Mouse (Mus musculus): Measurements from ENCODE around the gene Fgf15. TPM values are rescaled to one million over a fixed set of nuclear protein-coding genes. Genes with fewer than 3 reads are reported as not detected.

The Fgf15 gene
- total and polyA plus RNA-seq, 3 experiments: not detected

GRCm38 (mm10) chr7:144891863-144892262 lies 4.5 kb upstream of the Fgf15 start:
- TF ChIP-seq EP300 (IDR thresholded peaks at IDR 0.05; ENCODE audit: insufficient read depth, low read depth, low read length) (no peak), POLR2A (IDR thresholded peaks at IDR 0.05; ENCODE audit: insufficient read depth, low read depth, low read length) (no peak), CTCF (IDR thresholded peaks at IDR 0.05) (no peak)
- H3K4me1 ChIP-seq (ENCODE audit: control insufficient read depth, insufficient read depth, low read length): no peaks in the 10 kb centered on the region
- no peak for DNase-seq
- WGBS: 73% methylated on average over 2 of the region's 2 CpGs
- H3K4me3 ChIP-seq: no peak overlapping the region
- intact Hi-C loops (cut with DNase I): loop anchor here (5.0 kb wide), 1 partner anchor 110 kb away; no protein-coding TSS in a partner anchor
- H3K27me3 ChIP-seq (ENCODE audit: control insufficient read depth, insufficient read depth, low read length): 0 out of 2 replicates have a peak, but pooled peaks cover 5% of the 10 kb centered on the region
- no peaks in the 10 kb centered on the region for H3K36me3 ChIP-seq (ENCODE audit: control insufficient read depth, insufficient read depth, low read length)
- no peak overlapping the region for H3K9ac ChIP-seq (ENCODE audit: low read depth, low read length)
- H3K27ac ChIP-seq: no peak overlapping the region
- H3K79me2 ChIP-seq (replicated peaks; ENCODE audit: control insufficient read depth, insufficient read depth, low read length): no peaks in the 10 kb centered on the region

GRCm38 (mm10) chr7:144892322-144892721 lies 4.0 kb upstream of the Fgf15 start:
- Histone ChIP-seq H3K4me1 (ENCODE audit: control insufficient read depth, insufficient read depth, low read length) (no peaks in the 10 kb centered on the region), H3K27me3 (ENCODE audit: control insufficient read depth, insufficient read depth, low read length) (0 out of 2 replicates have a peak, but pooled peaks cover 7% of the 10 kb centered on the region), H3K27ac (no peak overlapping the region), H3K9ac (ENCODE audit: low read depth, low read length) (no peak overlapping the region), H3K36me3 (ENCODE audit: control insufficient read depth, insufficient read depth, low read length) (no peaks in the 10 kb centered on the region), H3K79me2 (replicated peaks; ENCODE audit: control insufficient read depth, insufficient read depth, low read length) (no peaks in the 10 kb centered on the region), H3K4me3 (no peak overlapping the region)
- DNase-seq: no peak
- intact Hi-C loops (cut with DNase I): loop anchor here (5.0 kb wide), 1 partner anchor 110 kb away; no protein-coding TSS in a partner anchor
- no peak for TF ChIP-seq EP300 (IDR thresholded peaks at IDR 0.05; ENCODE audit: insufficient read depth, low read depth, low read length)
- no peak for TF ChIP-seq POLR2A (IDR thresholded peaks at IDR 0.05; ENCODE audit: insufficient read depth, low read depth, low read length)
- TF ChIP-seq CTCF (IDR thresholded peaks at IDR 0.05): no peak
- 58% methylated on average over 6 of the region's 6 CpGs for WGBS

- H3K27me3 ChIP-seq (ENCODE audit: control insufficient read depth, insufficient read depth, low read length): 0 out of 2 replicates have a peak, but pooled peaks cover 7% of the 10 kb centered on the region
- H3K4me3 ChIP-seq: no peak overlapping the region
- no peaks in the 10 kb centered on the region for H3K36me3 ChIP-seq (ENCODE audit: control insufficient read depth, insufficient read depth, low read length)
- no peaks in the 10 kb centered on the region for H3K4me1 ChIP-seq (ENCODE audit: control insufficient read depth, insufficient read depth, low read length)
- intact Hi-C loops (cut with DNase I): loop anchor here (1.0 to 5.0 kb wide), 4 partner anchors 47 to 308 kb away; partner anchors contain the start of gene Fgf4
- 12% methylated on average over 5 of the region's 5 CpGs for WGBS
- H3K79me2 ChIP-seq (replicated peaks; ENCODE audit: control insufficient read depth, insufficient read depth, low read length): no peaks in the 10 kb centered on the region
- H3K27ac ChIP-seq: no peak overlapping the region
- TF ChIP-seq POLR2A (IDR thresholded peaks at IDR 0.05; ENCODE audit: insufficient read depth, low read depth, low read length): no peak
- TF ChIP-seq CTCF (IDR thresholded peaks at IDR 0.05): peak; percentile 70
- TF ChIP-seq EP300 (IDR thresholded peaks at IDR 0.05; ENCODE audit: insufficient read depth, low read depth, low read length): no peak
- H3K9ac ChIP-seq (ENCODE audit: low read depth, low read length): no peak overlapping the region
- DNase-seq: peak in 1 of 2 experiments; percentile 27
These were observed 2.1 kb upstream of the Fgf15 start for GRCm38 (mm10) chr7:144894191-144894590.

DNA sequence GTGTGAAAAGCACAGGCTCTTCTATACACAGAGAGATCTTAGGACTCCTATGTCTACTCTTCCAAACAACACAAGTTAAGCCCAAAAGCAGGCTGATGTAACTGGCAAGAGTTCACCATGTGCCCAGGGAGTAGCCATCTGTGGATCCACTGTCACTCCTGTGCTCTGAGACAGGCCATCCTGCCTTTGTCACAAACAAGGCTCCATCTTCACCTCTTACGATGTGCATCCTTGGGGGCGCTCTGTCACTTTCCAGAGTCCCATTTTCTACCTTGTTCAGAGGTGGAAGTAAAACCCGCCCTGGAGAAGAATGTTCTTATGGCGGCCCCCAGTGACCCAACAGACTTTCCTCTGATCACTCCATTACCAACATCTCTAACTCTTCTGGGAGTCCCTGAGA lies 1.6 kb upstream of the Fgf15 start:
- no peak overlapping the region for H3K4me3 ChIP-seq
- no peaks in the 10 kb centered on the region for H3K36me3 ChIP-seq (ENCODE audit: control insufficient read depth, insufficient read depth, low read length)
- no peak for DNase-seq
- H3K27ac ChIP-seq: no peak overlapping the region
- WGBS: 8% methylated on average over 4 of the region's 4 CpGs
- H3K27me3 ChIP-seq (ENCODE audit: control insufficient read depth, insufficient read depth, low read length): 0 out of 2 replicates have a peak, but pooled peaks cover 7% of the 10 kb centered on the region
- no peaks in the 10 kb centered on the region for H3K79me2 ChIP-seq (replicated peaks; ENCODE audit: control insufficient read depth, insufficient read depth, low read length)
- TF ChIP-seq EP300 (IDR thresholded peaks at IDR 0.05; ENCODE audit: insufficient read depth, low read depth, low read length) (no peak), POLR2A (IDR thresholded peaks at IDR 0.05; ENCODE audit: insufficient read depth, low read depth, low read length) (no peak), CTCF (IDR thresholded peaks at IDR 0.05) (no peak)
- intact Hi-C loops (cut with DNase I): loop anchor here (1.0 to 5.0 kb wide), 4 partner anchors 48 to 308 kb away; partner anchors contain the start of gene Fgf4
- no peaks in the 10 kb centered on the region for H3K4me1 ChIP-seq (ENCODE audit: control insufficient read depth, insufficient read depth, low read length)
- no peak overlapping the region for H3K9ac ChIP-seq (ENCODE audit: low read depth, low read length)

- Histone ChIP-seq H3K4me1 (ENCODE audit: control insufficient read depth, insufficient read depth, low read length) (no peaks in the 10 kb centered on the region), H3K9ac (ENCODE audit: low read depth, low read length) (peak overlapping the region; percentile 41; the same call in 1 of the 2 replicates), H3K36me3 (ENCODE audit: control insufficient read depth, insufficient read depth, low read length) (no peaks in the 10 kb centered on the region), H3K27ac (no peak overlapping the region), H3K79me2 (replicated peaks; ENCODE audit: control insufficient read depth, insufficient read depth, low read length) (no peaks in the 10 kb centered on the region), H3K4me3 (peak overlapping the region; percentile 52), H3K27me3 (ENCODE audit: control insufficient read depth, insufficient read depth, low read length) (0 out of 2 replicates have a peak, but pooled peaks cover 7% of the 10 kb centered on the region)
- TF ChIP-seq CTCF (IDR thresholded peaks at IDR 0.05) (peak; percentile 84), EP300 (IDR thresholded peaks at IDR 0.05; ENCODE audit: insufficient read depth, low read depth, low read length) (no peak)
- 2% methylated on average over 37 of the region's 37 CpGs for WGBS
- intact Hi-C loops (cut with DNase I): loop anchor here (2.0 kb wide), 1 partner anchor 49 kb away; the partner anchor contains the start of gene Fgf4
- peak; percentile 66 to 80 for DNase-seq
These were observed 823 bp upstream of the Fgf15 start for GRCm38 (mm10) chr7:144895305-144896111.

DNA sequence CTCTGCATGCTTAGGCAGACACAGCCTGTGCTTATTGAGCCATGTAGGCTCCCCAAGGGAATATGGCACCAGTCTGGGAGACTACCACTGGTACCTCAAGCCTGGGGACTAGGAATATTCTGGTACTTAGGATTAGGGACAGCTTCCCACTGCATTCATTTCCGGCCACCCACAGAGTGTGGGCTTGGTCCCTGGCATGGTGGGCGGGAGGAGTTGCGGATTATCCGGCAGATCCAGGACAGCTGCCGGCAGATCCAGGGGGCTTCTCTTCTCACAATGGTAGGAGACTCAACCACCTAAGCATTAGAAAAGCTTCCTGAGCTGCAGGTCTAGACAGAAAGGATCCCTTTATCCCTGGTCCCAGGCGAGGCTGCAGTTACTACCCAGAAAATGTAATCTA lies 2.2 kb downstream of the Fgf15 start:
- 67% methylated on average over 6 of the region's 6 CpGs for WGBS
- 0 out of 2 replicates have a peak, but pooled peaks cover 7% of the 10 kb centered on the region for H3K27me3 ChIP-seq (ENCODE audit: control insufficient read depth, insufficient read depth, low read length)
- no peaks in the 10 kb centered on the region for H3K36me3 ChIP-seq (ENCODE audit: control insufficient read depth, insufficient read depth, low read length)
- no peaks in the 10 kb centered on the region for H3K79me2 ChIP-seq (replicated peaks; ENCODE audit: control insufficient read depth, insufficient read depth, low read length)
- H3K4me1 ChIP-seq (ENCODE audit: control insufficient read depth, insufficient read depth, low read length): no peaks in the 10 kb centered on the region
- no peak for DNase-seq
- no peak overlapping the region for H3K9ac ChIP-seq (ENCODE audit: low read depth, low read length)
- no peak overlapping the region for H3K4me3 ChIP-seq
- intact Hi-C loops (cut with DNase I): no loop called here
- no peak overlapping the region for H3K27ac ChIP-seq
- TF ChIP-seq EP300 (IDR thresholded peaks at IDR 0.05; ENCODE audit: insufficient read depth, low read depth, low read length) (no peak), CTCF (IDR thresholded peaks at IDR 0.05) (no peak), POLR2A (IDR thresholded peaks at IDR 0.05; ENCODE audit: insufficient read depth, low read depth, low read length) (no peak)
